Mouse (Mus musculus) limb, embryonic 15.5 days (tissue): ENCODE measurements around the gene Dnajb7. TPM values are rescaled to one million over a fixed set of nuclear protein-coding genes. Genes with fewer than 3 reads are reported as not detected.
"Not testable (repeated sequence)": the region's sequence is repeated elsewhere in the genome, so short reads cannot be mapped to it uniquely, and the experiment has no call there.

Source experiments
- ATAC-seq: fragments of 200-750 bp; cut with Nextera tagmentation; 2 replicates; pipeline ENCODE4 v1.8.0; 2017; ENCODE audit warnings: low read depth, moderate TSS enrichment; ENCODE audit not compliant: insufficient number of reproducible peaks, low FRiP score, low TSS enrichment
- H3K27ac ChIP-seq: fragments of 300-500 bp; sonication (generic); 2 replicates; pipeline ENCODE4 v1.5.1; 2015; ENCODE audit warnings: moderate library complexity, mild to moderate bottlenecking, inconsistent platforms
- H3K27me3 ChIP-seq: fragments of 300-500 bp; sonication (generic); 2 replicates; pipeline ENCODE4 v1.6.1; 2015; ENCODE audit warnings: inconsistent platforms
- H3K36me3 ChIP-seq: fragments of 300-500 bp; sonication (generic); 2 replicates; pipeline ENCODE4 v1.6.1; 2015; ENCODE audit warnings: inconsistent platforms
- H3K4me1 ChIP-seq: fragments of 300-500 bp; sonication (generic); 2 replicates; pipeline ENCODE4 v1.6.1; 2015; ENCODE audit warnings: inconsistent platforms
- H3K4me2 ChIP-seq: fragments of 300-500 bp; sonication (generic); 2 replicates; pipeline ENCODE4 v1.6.1; 2015; ENCODE audit warnings: mild to moderate bottlenecking, inconsistent platforms
- H3K4me3 ChIP-seq: fragments of 300-500 bp; sonication (generic); 2 replicates; pipeline ENCODE4 v1.5.1; 2015; ENCODE audit warnings: mild to moderate bottlenecking, inconsistent platforms
- H3K9ac ChIP-seq: fragments of 300-500 bp; sonication (generic); 2 replicates; pipeline ENCODE4 v1.6.1; 2015; ENCODE audit warnings: inconsistent platforms
- H3K9me3 ChIP-seq: fragments of 300-500 bp; sonication (generic); 2 replicates; pipeline ENCODE4 v1.6.1; 2016; ENCODE audit warnings: inconsistent platforms
- WGBS: fragments of 180-500 bp; shearing (Covaris S2); methylation state at CpG from one replicate; pipeline ENCODE4 v1.1.7; 2015; 5-methylcytosine and 5-hydroxymethylcytosine counted together
- polyA plus RNA-seq: library from polyadenylated mRNA; unstranded; fragments of >200 nt; fragmentation: Nextera tagmentation; extraction: Ambion mirVana; gene quantifications from 2 replicates; pipeline ENCODE4 v1.2.1, GENCODE M21; 2015

Gene Dnajb7
- polyA plus RNA-seq: 1.5 and 1.7 TPM in 2 replicates

DNA sequence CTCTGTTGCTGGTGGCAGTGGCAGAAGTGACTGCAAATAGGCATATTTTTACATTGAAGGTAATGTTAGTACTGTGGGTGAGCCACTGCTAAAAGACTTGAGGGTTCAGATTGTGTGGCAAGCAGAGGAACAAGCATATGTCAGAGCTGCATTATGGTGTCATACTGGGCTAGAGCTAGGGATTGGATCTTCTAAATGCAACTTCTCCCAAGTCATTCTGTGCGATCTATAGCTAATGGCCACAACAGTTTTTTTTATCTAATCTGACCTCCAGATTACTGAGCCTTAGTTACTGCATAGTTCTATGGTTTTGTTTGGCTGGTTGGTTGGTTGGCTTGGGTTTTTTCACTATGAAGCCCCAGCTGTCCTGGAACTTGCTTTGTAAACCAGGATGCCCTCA, at the start of gene Dnajb7:
TSS of gene Dnajb7 (minus strand) at position 101 of the 400 bp plus-strand sequence.
- no peak within 1 kb of the TSS for H3K27ac ChIP-seq
- WGBS: 97% methylated on average over 1 of the region's 1 CpGs
- H3K36me3 ChIP-seq: no peaks in the 10 kb centered on the region
- no peaks in the 10 kb centered on the region for H3K27me3 ChIP-seq
- no peaks in the 10 kb centered on the region for H3K4me1 ChIP-seq
- no peak within 1 kb of the TSS for H3K4me3 ChIP-seq
- H3K4me2 ChIP-seq: no peak within 1 kb of the TSS
- no peak for ATAC-seq
- H3K9ac ChIP-seq: no peak within 1 kb of the TSS
- no peaks in the 10 kb centered on the region for H3K9me3 ChIP-seq

- no peak for ATAC-seq
- H3K4me1 ChIP-seq: no peaks in the 10 kb centered on the region
- no peak overlapping the region for H3K4me3 ChIP-seq
- no peak overlapping the region for H3K27ac ChIP-seq
- no peaks in the 10 kb centered on the region for H3K9me3 ChIP-seq
- peaks cover 49% of the 10 kb centered on the region for H3K36me3 ChIP-seq
- H3K9ac ChIP-seq: no peak overlapping the region
- no peak overlapping the region for H3K4me2 ChIP-seq
- 48% methylated on average over 3 of the region's 3 CpGs for WGBS
- no peaks in the 10 kb centered on the region for H3K27me3 ChIP-seq
Measured at GRCm38 (mm10) chr15:81448463-81448862, 40.4 kb upstream of the Dnajb7 start.

GRCm38 (mm10) chr15:81439236-81439635, 31.1 kb upstream of the Dnajb7 start:
- no peaks in the 10 kb centered on the region for H3K4me1 ChIP-seq
- no peak overlapping the region for H3K9ac ChIP-seq
- H3K27me3 ChIP-seq: no peaks in the 10 kb centered on the region
- H3K4me3 ChIP-seq: no peak overlapping the region
- no peaks in the 10 kb centered on the region for H3K9me3 ChIP-seq
- H3K36me3 ChIP-seq: peaks cover 35% of the 10 kb centered on the region
- no peak overlapping the region for H3K27ac ChIP-seq
- ATAC-seq: no peak
- no peak overlapping the region for H3K4me2 ChIP-seq

DNA sequence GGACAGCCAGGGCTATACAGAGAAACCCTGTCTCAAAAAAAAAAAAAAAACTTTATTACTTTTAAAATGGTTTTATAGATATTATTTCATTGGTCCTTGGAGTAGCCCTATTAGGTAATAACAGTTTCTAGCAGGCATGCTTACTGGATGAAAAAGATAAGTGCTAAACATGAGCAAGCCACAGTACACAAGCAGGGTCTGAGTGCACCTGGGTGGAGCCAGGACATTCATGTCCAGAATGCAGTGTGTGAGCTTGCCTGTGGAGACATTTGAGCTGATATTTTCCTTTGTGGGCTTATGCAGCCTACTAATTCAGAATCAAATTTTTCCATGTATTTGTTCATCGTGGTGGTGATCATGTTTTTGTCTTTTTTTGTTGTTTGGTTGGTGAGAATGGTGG, 30.2 kb upstream of the Dnajb7 start:
- 90% methylated on average over 1 of the region's 1 CpGs for WGBS
- H3K36me3 ChIP-seq: peaks cover 30% of the 10 kb centered on the region

DNA sequence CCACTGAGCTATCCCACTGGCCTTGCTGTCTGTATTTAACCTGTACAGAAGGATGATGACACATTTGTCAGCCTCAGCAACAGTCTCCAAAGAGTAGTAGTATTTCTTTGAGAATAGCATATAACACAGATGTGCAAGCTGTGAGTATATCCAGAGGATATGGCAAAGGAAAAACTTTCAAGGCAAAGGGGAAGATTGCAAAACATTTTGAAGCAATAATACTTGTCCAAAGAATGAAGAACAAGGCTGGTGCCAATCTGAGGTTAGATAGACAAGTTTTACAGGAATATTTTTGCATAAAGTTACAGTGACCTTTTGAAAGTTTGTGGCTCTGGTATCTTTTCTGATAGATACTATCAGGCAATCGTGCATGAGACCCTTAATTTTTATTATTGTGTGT, 23.1 kb upstream of the Dnajb7 start:
- H3K27ac ChIP-seq: no peak overlapping the region
- ATAC-seq: no peak
- H3K4me2 ChIP-seq: no peak overlapping the region
- H3K9me3 ChIP-seq: no peaks in the 10 kb centered on the region
- no peaks in the 10 kb centered on the region for H3K4me1 ChIP-seq
- H3K36me3 ChIP-seq: peaks cover 25% of the 10 kb centered on the region
- H3K4me3 ChIP-seq: no peak overlapping the region
- H3K9ac ChIP-seq: no peak overlapping the region
- H3K27me3 ChIP-seq: no peaks in the 10 kb centered on the region
- WGBS: 79% methylated on average over 1 of the region's 1 CpGs

More for the DNA sequence above, 30.2 kb upstream of the Dnajb7 start:
- Histone ChIP-seq H3K9me3 (no peaks in the 10 kb centered on the region), H3K4me1 (no peaks in the 10 kb centered on the region), H3K27me3 (no peaks in the 10 kb centered on the region), H3K4me2 (no peak overlapping the region), H3K9ac (no peak overlapping the region), H3K27ac (no peak overlapping the region), H3K4me3 (no peak overlapping the region)
- no peak for ATAC-seq

DNA sequence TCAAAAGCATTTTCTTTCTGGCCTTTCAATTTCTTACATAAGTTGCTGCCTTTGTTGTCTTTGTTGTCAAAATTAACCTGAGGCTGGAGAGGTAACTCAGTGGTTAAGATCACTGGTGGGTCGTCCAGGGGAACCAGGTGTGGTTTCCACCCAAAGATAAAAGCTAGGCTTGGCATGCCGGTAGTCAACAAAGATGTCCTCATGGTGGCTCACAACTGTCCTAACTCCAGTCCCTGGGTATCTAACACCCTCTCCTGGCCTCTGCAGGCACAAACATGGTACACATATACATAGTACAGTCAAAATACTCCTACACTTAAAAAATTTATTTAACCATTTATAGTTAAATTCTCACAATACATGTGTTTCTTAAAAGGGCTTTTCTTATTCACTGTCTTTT, 19.8 kb upstream of the Dnajb7 start:
- Histone ChIP-seq H3K27me3 (no peaks in the 10 kb centered on the region), H3K9ac (no peak overlapping the region), H3K4me3 (no peak overlapping the region), H3K9me3 (no peaks in the 10 kb centered on the region), H3K4me1 (no peaks in the 10 kb centered on the region), H3K36me3 (peaks cover 25% of the 10 kb centered on the region), H3K27ac (no peak overlapping the region), H3K4me2 (no peak overlapping the region)
- 86% methylated on average over 2 of the region's 2 CpGs for WGBS
- no peak for ATAC-seq

DNA sequence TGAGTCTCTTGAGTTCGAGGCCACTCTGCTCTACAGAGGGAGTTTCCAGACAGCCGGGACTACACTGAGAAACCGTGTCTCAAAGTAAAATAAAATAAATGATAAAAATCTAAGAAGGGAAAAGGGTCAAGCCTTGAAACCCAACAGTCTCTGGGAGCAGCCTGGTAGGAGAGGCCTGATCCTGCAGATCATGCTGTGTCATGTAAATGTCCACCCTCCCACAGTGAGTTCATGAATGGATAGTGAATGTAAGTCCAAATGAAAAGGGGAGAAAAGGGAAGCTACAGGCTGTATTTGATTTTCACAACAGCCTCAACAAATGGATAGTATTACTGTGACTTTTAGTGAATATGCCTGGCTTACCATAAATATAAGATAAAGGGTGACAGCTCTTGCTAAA, 17.2 kb upstream of the Dnajb7 start:
- 93% methylated on average over 3 of the region's 3 CpGs for WGBS
- Histone ChIP-seq H3K9me3 (no peaks in the 10 kb centered on the region), H3K4me3 (no peak overlapping the region), H3K27me3 (no peaks in the 10 kb centered on the region), H3K36me3 (peaks cover 9% of the 10 kb centered on the region; the same call in 1 of the 2 replicates), H3K4me1 (no peaks in the 10 kb centered on the region), H3K9ac (no peak overlapping the region), H3K4me2 (no peak overlapping the region), H3K27ac (no peak overlapping the region)
- ATAC-seq: no peak

DNA sequence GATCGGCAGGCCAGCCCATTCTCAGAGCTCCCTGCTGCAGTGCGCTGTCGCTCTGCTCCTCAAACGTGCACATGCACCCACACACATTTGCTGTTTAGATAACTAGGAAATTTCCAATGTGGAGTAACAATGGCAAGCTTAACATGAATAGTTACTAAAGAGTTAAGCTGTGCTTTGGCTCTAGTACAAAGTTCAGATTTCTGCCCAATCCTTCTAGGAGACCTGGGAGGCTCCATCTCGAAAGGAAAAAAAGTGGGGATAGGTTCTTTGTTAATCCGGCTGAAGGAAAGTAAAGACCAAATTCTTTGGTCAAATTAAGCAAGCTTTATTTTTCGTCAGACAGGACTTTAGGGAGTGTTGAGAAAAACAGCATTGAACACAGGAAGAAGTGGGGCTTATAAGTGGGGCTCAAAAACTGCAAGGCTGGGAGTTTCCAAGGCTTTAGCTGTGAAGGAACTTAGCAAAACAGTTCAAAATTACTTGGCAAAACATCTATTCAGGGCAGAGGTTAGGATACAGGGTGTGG, 14.1 kb upstream of the Dnajb7 start:
- Histone ChIP-seq H3K27me3 (no peaks in the 10 kb centered on the region), H3K9me3 (no peaks in the 10 kb centered on the region), H3K4me2 (no peak overlapping the region), H3K36me3 (peaks cover 4% of the 10 kb centered on the region; the same call in 1 of the 2 replicates), H3K4me3 (no peak overlapping the region), H3K4me1 (no peaks in the 10 kb centered on the region), H3K27ac (0 out of 2 replicates have a peak overlapping the region, but pooled peaks have one; percentile 13), H3K9ac (no peak overlapping the region)
- WGBS: 65% methylated on average over 7 of the region's 7 CpGs
- no peak for ATAC-seq

- no peak overlapping the region for H3K9ac ChIP-seq
- H3K9me3 ChIP-seq: no peaks in the 10 kb centered on the region
- H3K27me3 ChIP-seq: no peaks in the 10 kb centered on the region
- 0 out of 2 replicates have a peak, but pooled peaks cover 3% of the 10 kb centered on the region for H3K4me1 ChIP-seq
- H3K4me2 ChIP-seq: no peak overlapping the region
- WGBS: 42% methylated on average over 1 of the region's 1 CpGs
- peaks cover 4% of the 10 kb centered on the region; the same call in 1 of the 2 replicates for H3K36me3 ChIP-seq
- H3K4me3 ChIP-seq: no peak overlapping the region
- no peak for ATAC-seq
- no peak overlapping the region for H3K27ac ChIP-seq
Measured at GRCm38 (mm10) chr15:81421454-81421853, 13.4 kb upstream of the Dnajb7 start.

DNA sequence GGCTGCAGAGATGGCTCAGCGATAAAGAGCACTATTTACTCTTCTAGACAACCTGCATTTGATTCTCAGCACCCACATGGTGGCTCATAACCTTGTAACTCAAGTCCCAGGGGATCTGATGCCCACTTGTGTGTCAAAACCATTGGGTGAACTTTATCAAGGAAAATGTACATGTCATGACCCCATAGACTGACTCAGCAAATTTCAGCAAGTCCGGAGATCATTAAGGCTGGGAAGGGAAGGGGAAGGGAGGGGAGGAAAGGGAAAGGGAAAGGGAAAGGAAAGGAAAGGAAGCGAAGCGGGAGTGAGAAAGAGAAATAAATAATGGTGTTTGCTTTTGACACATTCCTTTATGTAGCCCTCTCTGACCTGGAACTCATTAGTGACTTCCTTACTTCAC, 10.0 kb upstream of the Dnajb7 start:
- 84% methylated on average over 4 of the region's 4 CpGs for WGBS

GRCm38 (mm10) chr15:81416763-81417310, 8.7 kb upstream of the Dnajb7 start:
- peak; percentile 80 for ATAC-seq
- 6% methylated on average over 22 of the region's 22 CpGs for WGBS
- H3K36me3 ChIP-seq, H3K27ac ChIP-seq, H3K27me3 ChIP-seq, H3K4me1 ChIP-seq, H3K9me3 ChIP-seq: not testable (repeated sequence)
- H3K4me2 ChIP-seq: peak overlapping the region; percentile 53
- H3K4me3 ChIP-seq: peak overlapping the region; percentile 34
- peak overlapping the region; percentile 23; the same call in 1 of the 2 replicates for H3K9ac ChIP-seq

More for the DNA sequence above, 10.0 kb upstream of the Dnajb7 start:
- 0 out of 2 replicates have a peak, but pooled peaks cover 3% of the 10 kb centered on the region for H3K4me1 ChIP-seq
- H3K4me3 ChIP-seq: no peak overlapping the region
- ATAC-seq: no peak
- no peaks in the 10 kb centered on the region for H3K27me3 ChIP-seq
- no peak overlapping the region for H3K27ac ChIP-seq
- no peaks in the 10 kb centered on the region for H3K9me3 ChIP-seq
- H3K9ac ChIP-seq: no peak overlapping the region
- no peak overlapping the region for H3K4me2 ChIP-seq
- H3K36me3 ChIP-seq: peaks cover 4% of the 10 kb centered on the region; the same call in 1 of the 2 replicates

DNA sequence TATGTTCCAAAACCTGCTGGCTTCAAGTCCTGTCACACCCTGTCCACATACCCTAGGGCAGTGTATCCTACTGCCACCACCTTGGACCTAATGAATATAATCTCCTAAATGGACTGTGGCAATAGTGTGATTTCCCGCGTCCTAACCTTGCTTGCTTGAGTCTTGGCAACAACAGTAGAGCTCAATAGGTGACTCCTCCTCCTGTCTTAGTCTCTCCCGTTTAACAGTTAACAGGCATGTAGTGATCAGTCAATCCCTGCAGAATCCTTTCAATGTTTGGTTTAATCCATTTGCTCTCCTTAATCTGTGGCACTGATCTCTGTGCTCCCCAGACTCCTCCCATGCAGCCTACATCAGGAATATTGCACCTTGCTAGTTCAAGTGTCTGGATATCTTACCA, 3.1 kb downstream of the Dnajb7 start:
- Histone ChIP-seq H3K4me3 (no peak overlapping the region), H3K4me1 (peaks cover 9% of the 10 kb centered on the region), H3K27ac (no peak overlapping the region), H3K4me2 (no peak overlapping the region), H3K9me3 (no peaks in the 10 kb centered on the region), H3K36me3 (no peaks in the 10 kb centered on the region), H3K9ac (no peak overlapping the region), H3K27me3 (no peaks in the 10 kb centered on the region)
- no peak for ATAC-seq
- 84% methylated on average over 3 of the region's 3 CpGs for WGBS
